8 mouse cellular contexts compared by ENCODE assay signal in the genomic region with DNA sequence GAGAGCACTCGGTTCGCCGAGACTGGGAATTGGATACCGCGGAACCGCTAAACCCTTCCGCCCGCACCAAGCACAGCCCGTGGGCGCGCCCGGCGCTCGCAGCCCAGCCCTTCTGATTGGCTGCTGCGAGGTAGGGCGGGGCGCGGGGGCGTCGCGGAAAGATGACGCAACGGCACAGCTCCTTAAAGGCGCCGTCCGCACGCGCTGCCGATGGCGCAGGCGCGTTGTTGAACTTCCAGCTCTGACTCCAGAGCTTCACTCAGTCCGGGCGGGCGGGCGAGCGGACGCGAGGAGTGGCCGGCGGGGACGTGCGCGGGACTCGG. TPM values are rescaled to one million over a fixed set of nuclear protein-coding genes. Genes with fewer than 3 reads are reported as not detected.
DNase-seq lines count a peak whose midpoint lies in the region; ATAC-seq lines count a peak whose summit lies in the region.

No protein-coding gene starts in this region.

- peaks cover 3% of the 10 kb centered on the region; the same call in 1 of the 2 replicates for H3K4me1 ChIP-seq in brown adipose tissue, adult 24 weeks (ENCODE audit: control insufficient read depth, insufficient read depth, insufficient read length, low read length)
- peaks cover 4 to 5% of the 10 kb centered on the region in 2 experiments for H3K4me1 ChIP-seq in heart, embryonic 14.5 days (ENCODE audit: control insufficient read depth in 2 of 2, insufficient read depth in 2 of 2, low read length in 2 of 2)
- H3K4me1 ChIP-seq in liver, embryonic 13.5 days (replicated peaks): peaks cover 43% of the 10 kb centered on the region
- H3K4me1 ChIP-seq in stomach, embryonic 16.5 days (ENCODE audit: control insufficient read depth, insufficient read depth, low read length): peaks cover 16% of the 10 kb centered on the region; the same call in 1 of the 2 replicates

- H3K9ac ChIP-seq in heart, embryonic 14.5 days (ENCODE audit: low read length): peak overlapping the region; percentile 92
- H3K9ac ChIP-seq in liver, embryonic 13.5 days: peak overlapping the region; percentile 96
- peak overlapping the region; percentile 94 for H3K9ac ChIP-seq in stomach, embryonic 16.5 days (ENCODE audit: low read length)

- no peaks in the 10 kb centered on the region for H3K9me3 ChIP-seq in heart, embryonic 14.5 days (ENCODE audit: control insufficient read depth, low read length)
- H3K9me3 ChIP-seq in liver, embryonic 13.5 days (replicated peaks): no peaks in the 10 kb centered on the region
- H3K9me3 ChIP-seq in stomach, embryonic 16.5 days (replicated peaks; ENCODE audit: control insufficient read depth, low read length): no peaks in the 10 kb centered on the region

- H3K4me3 ChIP-seq in brown adipose tissue, adult 24 weeks (ENCODE audit: insufficient read depth, low read depth, low read length): peak overlapping the region; percentile 89
- peak overlapping the region; percentile 94 for H3K4me3 ChIP-seq in heart, embryonic 14.5 days (ENCODE audit: control insufficient read depth in 1 of 2, insufficient read depth in 1 of 2, low read depth in 1 of 2, low read length in 2 of 2)
- H3K4me3 ChIP-seq in liver, embryonic 13.5 days (replicated peaks): peak overlapping the region; percentile 97
- H3K4me3 ChIP-seq in stomach, embryonic 16.5 days (replicated peaks; ENCODE audit: low read length): peak overlapping the region; percentile 90

- peak overlapping the region; percentile 45; the same call in 1 of the 2 replicates for H3K27ac ChIP-seq in brown adipose tissue, adult 24 weeks (replicated peaks; ENCODE audit: low read depth, low read length)
- H3K27ac ChIP-seq in heart, embryonic 14.5 days (replicated peaks in 1 of 2; ENCODE audit: control insufficient read depth in 1 of 2, insufficient read depth in 1 of 2, low read depth in 2 of 2, low read length in 2 of 2): peak overlapping the region; percentile 83 to 87
- H3K27ac ChIP-seq in liver, embryonic 13.5 days: peak overlapping the region; percentile 92
- H3K27ac ChIP-seq in stomach, embryonic 16.5 days (ENCODE audit: low read length): peak overlapping the region; percentile 93

- peak; percentile 90 for ATAC-seq in heart, embryonic 14.5 days (ENCODE audit: insufficient number of reproducible peaks, insufficient read depth, low FRiP score, low read depth)
- ATAC-seq in liver, embryonic 13.5 days (ENCODE audit: low read depth): peak; percentile 91
- peak; percentile 96 for ATAC-seq in stomach, embryonic 16.5 days (ENCODE audit: insufficient read depth, low FRiP score)

- H3K36me3 ChIP-seq in heart, embryonic 14.5 days (ENCODE audit: control insufficient read depth, insufficient read depth, low read length): no peaks in the 10 kb centered on the region
- H3K36me3 ChIP-seq in liver, embryonic 13.5 days: no peaks in the 10 kb centered on the region
- no peaks in the 10 kb centered on the region for H3K36me3 ChIP-seq in stomach, embryonic 16.5 days (ENCODE audit: control insufficient read depth, insufficient read depth, low read length)

- H3K4me2 ChIP-seq in heart, embryonic 14.5 days (ENCODE audit: low read length): peak overlapping the region; percentile 95
- peak overlapping the region; percentile 98 for H3K4me2 ChIP-seq in liver, embryonic 13.5 days
- H3K4me2 ChIP-seq in stomach, embryonic 16.5 days (ENCODE audit: low read depth, low read length): peak overlapping the region; percentile 83

- WGBS in heart, embryonic 14.5 days: under 1% methylated on average over 45 of the region's 45 CpGs
- under 1% methylated on average over 45 of the region's 45 CpGs for WGBS in liver, embryonic 13.5 days (ENCODE audit: insufficient replicate concordance)
- WGBS in stomach, embryonic 16.5 days: under 1% methylated on average over 45 of the region's 45 CpGs

- DNase-seq in CD4-positive, CD25-positive, alpha-beta regulatory T cell, adult 2 months (ENCODE audit: low read depth, low spot score): peak; percentile 99
- peak; percentile 33 for DNase-seq in fat pad, adult 2 months (ENCODE audit: extremely low read depth, low read depth, low spot score)
- peak; percentile 98 for DNase-seq in kidney, postnatal 14 days
- DNase-seq in liver, embryonic 13.5 days: peak; percentile 92
- DNase-seq in neural tube, embryonic 10.5 days (ENCODE audit: extremely low spot score, low spot score): peak; percentile 95

- no peaks in the 10 kb centered on the region for H3K27me3 ChIP-seq in heart, embryonic 14.5 days (ENCODE audit: control insufficient read depth, insufficient read depth, low read length)
- H3K27me3 ChIP-seq in liver, embryonic 13.5 days: no peaks in the 10 kb centered on the region
- H3K27me3 ChIP-seq in stomach, embryonic 16.5 days (ENCODE audit: control insufficient read depth, insufficient read depth, low read length): no peaks in the 10 kb centered on the region

RNA-seq across cellular contexts. Expression of a gene that starts 0.2 kb away (rescaled TPM):
- polyA plus RNA-seq in brown adipose tissue, adult 24 weeks (2012; ENCODE audit: insufficient read depth, insufficient read length, missing spikeins): 2.2 and 3.1 TPM in 2 replicates
- polyA plus RNA-seq in heart, embryonic 14.5 days (2014; fragmentation: Nextera tagmentation; extraction: Ambion mirVana): 1.0 and 1.3 TPM in 2 replicates
- polyA plus RNA-seq in liver, embryonic 13.5 days (2015; fragmentation: Nextera tagmentation; extraction: Ambion mirVana): 1.1 and 1.3 TPM in 2 replicates
- 2.2 TPM in 2 replicates for polyA plus RNA-seq in stomach, embryonic 16.5 days (2015; fragmentation: Nextera tagmentation; extraction: Ambion mirVana)

Comparison
In these comparisons a context has a peak if more than half of its experiments do, and no peak if none do; other contexts are left out.
1. Peak in every context shown above with its lines: DNase-seq, ATAC-seq, H3K4me3 ChIP-seq and H3K27ac ChIP-seq.
2. DNase-seq: peak in every context shown above with its lines; median percentile 99 in CD4-positive, CD25-positive, alpha-beta regulatory T cell, adult 2 months; 98 in kidney, postnatal 14 days; 95 in neural tube, embryonic 10.5 days; 92 in liver, embryonic 13.5 days; 33 in fat pad, adult 2 months.